Mouse (Mus musculus): Measurements from ENCODE around the gene Psmb2.
A peak's percentile ranks its signal among the peaks of the same experiment; 100 is the strongest.

The Psmb2 gene

DNA sequence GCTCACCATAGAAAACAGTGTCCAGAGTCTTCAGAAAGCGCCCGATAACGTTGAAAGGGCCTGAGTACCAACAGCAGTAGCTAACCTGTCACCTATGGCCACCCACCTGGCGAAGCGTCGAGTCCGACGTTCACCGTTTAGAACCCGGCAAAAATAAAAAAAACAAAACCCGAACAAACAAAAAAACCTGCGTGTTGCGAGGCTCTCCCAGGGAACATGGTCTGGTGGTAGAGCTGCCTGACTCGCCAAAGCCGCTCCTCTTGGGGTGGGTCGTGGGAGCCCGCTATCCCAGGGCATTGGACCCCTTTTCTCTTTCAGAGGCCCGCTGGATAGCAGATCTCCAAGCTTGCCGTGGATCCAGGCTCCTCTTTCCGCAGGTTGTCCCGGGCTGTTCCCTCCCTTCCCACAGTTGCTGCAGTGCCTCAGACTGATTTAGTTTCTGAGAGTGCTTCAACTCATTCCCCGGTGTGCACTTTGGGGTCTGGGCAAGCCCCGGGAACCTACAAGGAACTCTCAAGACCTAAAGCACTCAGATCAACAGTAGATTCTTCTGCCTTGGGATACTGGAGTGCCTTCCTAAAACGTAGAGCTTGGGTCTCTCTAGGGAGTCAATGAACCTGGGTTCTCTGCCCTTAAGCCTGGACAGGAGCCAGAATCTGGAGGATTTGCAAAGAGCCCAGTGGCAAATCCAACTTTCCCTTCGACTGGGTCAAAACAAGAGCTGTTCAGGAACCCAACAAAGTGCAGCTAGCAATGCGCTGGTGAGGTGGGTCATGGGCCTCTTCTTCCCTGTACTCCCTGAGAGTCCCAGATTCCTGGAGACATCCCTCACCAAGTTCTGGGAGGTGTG, 55.3 kb downstream of the Psmb2 start:
- no peak for DNase-seq (ENCODE audit: low spot score in 2 of 2)

DNA sequence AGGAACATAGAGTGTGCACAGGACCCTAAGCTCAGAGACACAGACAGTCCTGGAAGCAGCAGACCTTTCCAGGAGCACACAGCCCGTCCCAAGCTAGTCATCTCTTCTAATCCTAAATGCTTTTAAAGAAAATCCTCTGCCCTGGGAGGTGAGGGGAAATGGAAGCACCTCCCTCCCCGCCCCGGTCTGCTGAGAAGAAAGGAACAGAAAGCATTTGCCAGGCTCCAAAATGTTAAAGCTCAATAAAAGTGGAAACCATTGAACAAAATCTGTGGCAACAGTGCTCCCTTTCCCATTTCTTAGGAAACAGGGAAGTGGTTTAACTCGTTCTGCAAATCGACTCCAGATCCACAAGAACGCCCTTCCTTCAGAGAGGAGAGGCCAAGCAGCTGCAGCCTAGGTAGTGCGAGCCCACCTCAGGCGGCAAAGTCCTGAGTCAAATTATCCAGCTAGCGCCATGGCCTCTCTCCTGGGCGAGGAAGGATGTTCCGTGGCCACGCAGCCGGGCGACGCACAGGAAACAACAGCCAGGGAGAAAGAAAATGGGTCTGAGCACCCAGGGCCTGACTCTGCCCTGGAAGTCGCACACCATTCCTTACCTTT, 56.7 kb downstream of the Psmb2 start:
- DNase-seq (ENCODE audit: low spot score in 2 of 2): no peak

DNA sequence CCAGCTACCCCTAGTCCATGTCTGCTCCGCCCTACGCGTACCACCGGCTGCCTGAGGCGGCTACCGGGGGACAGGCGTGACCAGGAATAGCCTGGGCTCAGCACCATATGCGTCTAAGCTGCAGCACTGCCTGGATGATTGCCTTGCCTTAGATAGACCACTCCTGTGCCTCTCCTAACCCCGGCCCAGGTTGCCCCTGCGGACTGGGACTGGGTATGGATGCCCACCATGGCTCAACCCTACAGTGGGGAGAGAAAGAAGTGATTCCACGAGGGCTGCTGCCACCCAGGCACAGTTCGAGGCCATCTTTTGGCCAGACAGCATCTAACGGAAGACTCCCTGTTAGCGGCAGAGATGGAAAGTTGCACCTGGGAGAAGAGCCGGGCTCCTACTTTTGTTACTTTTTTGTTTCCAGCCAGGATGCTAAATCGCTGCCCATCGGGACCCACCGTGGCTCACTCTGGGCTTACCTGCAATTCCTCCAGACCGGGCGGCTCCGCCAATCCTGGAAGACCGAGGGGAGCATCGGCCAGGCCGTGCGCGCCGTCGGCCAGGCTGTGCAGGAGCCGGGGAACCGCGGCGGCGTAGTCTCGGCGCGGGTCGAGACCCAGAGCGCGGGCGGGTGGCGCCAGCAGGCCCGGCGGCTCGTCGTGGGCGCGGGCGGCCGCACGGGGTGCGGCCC, 57.4 kb downstream of the Psmb2 start:
- no peak for DNase-seq (ENCODE audit: low spot score in 2 of 2)

DNA sequence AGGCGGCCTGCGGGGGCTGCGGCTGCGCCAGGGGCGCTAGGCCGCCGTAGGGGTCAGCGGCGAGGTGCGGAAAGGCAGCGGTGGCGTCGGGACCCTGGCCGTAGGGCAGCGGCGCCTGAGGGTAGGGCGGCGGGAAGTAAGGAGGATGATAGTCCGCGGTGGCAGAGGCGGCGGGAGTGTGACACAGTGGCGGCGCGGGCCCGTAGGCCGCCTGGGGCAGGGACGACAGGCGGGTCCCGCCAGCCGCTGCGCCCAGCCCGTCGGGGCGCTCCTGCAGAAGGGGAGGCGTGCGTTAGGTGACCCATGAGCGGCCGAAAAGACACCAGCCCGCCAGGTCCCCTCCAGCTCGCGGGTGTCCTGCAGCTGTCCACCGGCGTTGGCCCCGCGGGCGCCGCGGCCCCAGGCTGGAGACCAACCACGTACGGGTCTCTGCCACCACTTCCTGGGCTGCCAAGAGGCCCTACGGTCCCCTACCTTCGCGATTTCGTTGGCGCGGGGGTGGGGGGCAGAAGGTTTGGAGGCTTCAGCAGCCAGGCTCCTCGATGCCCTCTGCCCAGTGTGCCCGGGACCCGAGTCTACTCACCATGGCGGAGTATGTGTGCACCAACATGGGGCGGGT, 58.1 kb downstream of the Psmb2 start:
- DNase-seq (ENCODE audit: low spot score in 2 of 2): no peak

DNA sequence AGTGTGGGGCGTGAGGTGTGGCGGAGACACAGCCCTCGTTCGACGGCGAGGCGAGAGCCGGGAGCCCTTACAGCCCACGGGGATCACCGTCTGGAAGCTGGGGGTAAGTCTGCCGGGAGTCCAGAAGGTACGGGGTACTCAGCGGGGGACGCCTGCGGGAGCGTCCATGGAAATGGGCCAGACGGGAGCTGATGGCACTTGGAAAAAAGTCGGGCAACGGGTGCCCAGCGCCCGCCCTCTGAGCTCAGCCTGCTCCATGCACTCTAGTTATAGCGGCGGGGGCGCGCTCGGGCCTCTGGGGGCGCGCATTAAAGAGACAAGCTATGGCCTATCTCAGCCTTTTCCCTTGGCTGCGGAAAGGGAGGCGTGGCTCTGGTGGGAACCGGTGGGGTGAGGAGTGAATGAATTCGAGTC, 58.6 kb downstream of the Psmb2 start, which contains the start of gene Tfap2e:
Tfap2e (minus strand) TSS at position 240 of the 414 bp plus-strand sequence.
- no peak for DNase-seq (ENCODE audit: low spot score in 2 of 2)

DNA sequence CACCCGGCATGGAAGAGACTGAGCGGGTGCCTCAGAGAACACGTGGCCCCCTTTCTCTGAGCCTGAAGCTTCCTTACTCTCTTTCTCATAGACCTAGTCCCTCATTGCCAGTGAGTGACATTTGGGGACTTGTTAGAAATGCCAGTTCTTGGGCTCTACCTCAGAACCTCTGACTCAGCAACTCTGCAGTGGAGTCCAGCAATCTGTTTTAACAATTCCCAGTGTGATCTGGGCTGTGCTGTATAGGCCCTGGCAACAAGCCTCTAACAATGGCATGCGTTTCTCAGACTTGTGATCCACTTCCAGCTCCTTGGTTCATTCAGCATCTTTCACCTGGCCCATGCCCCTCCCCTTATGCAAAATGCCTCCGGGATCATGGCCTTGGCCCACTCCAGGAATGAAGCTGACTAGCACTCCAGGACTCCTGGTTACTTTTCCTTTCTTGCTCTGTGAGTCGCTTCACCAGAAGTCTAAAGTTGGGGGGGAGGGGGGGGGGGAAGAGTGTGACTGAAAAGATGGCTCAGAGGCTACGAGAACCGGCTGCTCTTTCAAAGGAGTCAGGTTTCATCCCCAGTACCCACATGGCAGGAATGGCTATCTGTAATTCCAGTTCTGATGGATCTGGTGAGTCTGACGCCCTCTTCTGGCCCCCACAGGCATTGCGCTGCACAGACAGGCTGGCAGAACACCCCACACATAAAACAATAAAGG, 62.7 kb downstream of the Psmb2 start:
- no peak for DNase-seq (ENCODE audit: low spot score in 2 of 2)

DNA sequence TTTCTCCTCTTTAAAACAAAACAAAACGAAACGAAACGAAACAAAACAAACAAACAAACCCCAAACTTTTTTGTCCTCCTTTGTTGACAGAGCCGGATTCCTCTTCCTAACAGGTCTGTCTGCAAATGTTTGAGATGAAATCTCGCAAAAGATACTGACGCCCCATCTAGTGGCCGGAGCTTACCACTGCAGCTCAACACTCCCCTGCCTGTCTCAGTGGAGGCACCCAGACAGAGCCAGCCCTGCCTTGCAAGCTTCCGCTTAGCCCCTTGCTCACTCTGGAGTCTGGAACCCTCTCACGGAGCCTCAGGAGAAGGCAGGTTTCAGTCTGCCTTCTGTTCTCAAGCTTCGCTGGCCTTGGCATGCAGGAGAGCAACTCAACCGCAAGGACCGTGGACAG, 64.0 kb downstream of the Psmb2 start:
- DNase-seq (ENCODE audit: low spot score in 2 of 2): peak; percentile 56 to 70

DNA sequence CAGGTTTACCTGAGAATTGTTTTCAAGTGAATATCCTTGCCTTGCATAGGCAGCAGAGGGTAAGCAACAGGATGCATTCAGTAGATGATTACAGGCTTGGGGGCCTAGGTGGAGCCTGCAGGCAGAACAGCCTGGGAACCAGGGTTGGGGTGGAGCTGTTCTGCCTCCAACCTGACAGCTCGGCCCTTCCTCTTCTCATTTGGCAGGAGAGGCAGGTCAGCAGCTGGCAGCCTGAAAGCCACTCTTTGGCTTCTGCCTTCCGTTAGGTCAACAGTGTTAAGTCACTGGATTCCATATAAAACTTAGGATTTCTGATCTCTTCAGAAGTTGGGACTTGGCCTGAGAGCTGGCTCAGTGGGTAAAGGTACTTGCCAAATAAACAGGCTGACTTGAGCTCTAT, 65.5 kb downstream of the Psmb2 start:
- DNase-seq (ENCODE audit: low spot score in 2 of 2): no peak

DNA sequence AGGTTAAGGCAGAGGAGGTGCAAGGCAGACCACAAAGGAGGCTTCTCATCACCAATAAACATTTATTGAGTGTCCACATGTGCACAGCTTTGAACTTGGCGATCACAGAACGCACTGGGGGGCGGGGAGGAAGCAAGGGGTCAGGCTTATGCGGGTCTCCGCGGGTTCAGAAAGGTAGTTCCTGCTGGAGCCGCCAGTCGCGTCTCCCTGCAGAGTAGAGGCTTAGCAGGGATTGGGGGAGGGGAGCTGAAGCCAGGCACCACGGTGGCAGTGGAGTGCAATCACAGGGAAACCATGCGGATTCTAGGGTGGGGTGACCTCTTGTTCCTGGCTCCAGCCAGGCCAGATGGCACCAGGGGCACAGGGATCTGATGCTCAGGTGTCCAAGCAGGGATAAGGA, 66.3 kb downstream of the Psmb2 start:
- no peak for DNase-seq (ENCODE audit: low spot score in 2 of 2)

DNA sequence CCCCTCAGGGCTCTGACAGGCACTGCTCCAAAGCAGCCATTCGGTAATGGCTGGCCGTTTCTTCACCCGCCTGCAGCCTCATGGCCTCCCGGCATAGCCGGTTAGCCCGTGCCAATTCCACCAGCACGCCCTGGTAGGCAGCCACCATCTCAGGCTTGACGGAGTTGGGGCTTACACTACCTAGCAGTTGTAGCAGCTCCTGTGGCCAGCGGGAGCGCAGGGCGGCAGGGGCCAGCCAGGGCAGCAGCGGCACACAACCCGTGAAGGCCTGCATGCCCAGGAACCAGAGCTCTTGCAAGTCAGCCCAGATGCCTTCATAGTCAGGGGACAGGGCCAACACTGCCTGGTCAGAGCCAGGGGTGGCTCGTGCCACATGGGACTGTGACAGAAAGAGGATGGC, 67.4 kb downstream of the Psmb2 start:
- no peak for DNase-seq (ENCODE audit: low spot score in 2 of 2)

DNA sequence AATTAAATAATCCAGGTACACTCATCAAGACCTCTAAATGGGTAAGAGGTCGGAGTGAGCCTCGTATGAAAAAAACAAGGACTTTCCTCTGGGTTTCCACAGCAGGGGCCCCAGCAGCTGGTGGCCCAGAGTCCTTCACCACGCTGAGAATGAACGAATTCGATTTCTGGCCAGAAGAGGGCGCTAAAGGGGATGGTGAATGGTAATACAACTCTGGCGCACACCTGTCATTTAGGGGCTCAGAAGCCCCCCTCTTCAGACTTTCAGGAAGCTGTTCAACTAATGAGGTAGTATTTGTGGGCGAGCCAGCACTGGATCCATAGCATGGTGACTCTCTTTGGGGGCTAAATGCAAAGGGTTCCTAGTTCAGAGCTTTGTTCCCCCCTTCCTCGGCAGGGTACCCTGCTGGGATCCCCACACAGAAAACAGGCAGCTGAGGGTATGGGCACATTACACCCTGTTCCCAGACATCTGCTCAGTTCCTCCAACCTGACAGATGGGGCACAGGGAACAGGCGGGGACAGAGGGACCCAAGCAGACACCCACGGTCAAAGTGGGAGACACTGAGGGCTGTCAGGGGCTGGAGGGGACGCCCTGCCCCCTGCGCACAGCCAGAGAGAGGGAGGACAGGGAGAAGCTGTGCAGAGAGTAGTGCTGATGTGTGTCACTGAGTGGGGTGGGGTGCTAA, 68.2 kb downstream of the Psmb2 start:
- DNase-seq (ENCODE audit: low spot score in 2 of 2): peak; percentile 42 to 55

DNA sequence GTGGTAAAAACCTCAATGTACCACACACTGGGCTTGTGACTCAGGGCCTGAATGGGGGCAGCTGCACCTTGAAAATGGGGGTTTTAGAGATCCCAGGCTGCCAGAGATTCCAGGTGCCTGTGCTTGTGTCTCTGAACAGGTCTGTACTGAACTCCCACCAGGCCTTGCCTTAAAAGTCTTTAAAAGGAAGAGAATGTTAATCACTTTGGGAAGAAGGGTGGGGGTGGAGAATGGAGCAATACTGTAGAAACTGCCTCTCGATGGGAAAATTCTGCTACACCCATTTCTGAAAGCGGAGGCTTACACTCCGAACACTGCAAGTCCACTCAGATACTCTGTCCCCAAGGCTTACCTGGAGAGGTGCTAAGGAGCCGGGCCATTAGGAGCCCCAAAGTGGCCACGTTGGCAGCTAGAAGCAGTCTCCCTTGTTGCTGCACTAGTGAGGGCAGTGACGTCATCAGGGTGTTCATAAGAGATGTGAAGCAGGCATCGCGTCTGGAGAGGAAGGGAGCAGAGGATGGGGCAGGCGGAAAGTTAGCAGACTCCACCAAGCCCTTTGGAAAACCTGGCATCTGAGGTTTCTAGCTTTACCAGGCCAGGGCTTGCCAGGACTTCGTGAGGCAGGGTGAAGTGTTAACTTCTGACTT, 68.9 kb downstream of the Psmb2 start:
- no peak for DNase-seq (ENCODE audit: low spot score in 2 of 2)

DNA sequence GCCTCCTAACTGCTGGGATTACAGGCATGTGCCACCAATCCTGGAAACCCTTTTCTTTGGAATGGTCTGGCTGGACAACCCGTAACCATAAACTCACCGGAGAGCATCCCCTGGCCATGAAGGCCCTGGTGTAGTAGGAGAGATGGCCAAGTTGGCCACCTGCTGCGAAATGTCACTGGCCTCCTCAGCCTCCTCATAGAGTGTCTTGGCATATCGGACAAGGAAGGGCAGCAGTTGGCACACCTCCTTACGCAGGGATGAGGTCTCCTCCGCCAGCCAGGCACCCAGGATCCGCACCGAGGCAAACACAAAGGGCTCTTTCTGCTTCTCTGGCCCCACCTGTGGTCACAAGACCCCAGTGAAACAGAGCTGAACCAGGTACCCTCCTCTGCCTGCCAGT, 71.0 kb downstream of the Psmb2 start:
- no peak for DNase-seq (ENCODE audit: low spot score in 2 of 2)

DNA sequence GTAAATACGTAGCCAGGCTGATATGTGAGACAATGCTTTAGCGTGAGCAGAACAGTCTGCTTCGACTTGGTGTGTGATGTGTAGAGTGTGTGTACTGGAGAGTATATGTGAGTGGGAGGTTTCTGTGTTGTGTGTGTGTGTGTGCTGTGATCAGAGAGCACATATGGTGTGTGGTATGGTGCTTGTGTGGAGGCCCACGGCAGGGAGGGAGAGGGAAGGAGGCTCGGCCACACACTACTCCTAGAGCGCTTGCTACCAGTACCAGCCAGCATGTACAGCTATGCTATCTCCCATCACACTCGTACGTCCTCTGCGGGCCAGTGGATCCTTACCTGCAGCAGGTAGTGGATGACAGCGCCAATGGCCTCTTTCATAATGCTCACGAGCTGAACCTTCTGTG, 72.1 kb downstream of the Psmb2 start:
- no peak for DNase-seq (ENCODE audit: low spot score in 2 of 2)

DNA sequence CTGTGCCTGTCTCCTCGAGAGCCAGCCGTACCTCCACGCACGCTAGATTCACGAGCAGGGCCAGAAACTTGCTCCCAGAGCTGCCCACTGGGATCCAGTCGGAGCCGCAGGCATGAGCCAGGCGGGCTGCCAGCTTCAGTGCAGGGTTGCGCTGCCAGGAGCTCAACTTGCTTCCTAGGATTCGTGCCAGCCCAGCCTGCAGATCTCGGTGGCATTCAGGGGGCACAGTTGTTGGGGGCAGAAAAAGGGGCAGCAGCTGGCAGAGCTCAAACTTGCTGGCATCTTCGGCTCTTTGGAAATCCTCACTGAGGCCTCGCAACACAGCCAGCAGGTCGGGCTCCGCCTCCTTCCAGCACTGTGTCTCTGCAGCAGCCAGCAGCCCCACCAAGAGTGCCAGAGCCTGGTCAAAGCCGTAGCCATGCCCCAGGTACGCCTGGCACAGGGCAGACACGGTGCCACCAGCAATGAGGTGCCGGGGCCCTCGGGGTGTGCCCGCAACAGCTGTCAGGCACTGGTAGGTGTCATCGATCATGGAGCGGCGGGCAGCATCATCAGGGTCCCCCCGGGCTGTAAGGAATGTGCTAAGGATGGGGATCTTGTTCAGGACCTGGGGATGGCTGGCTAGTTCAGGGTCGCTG, 72.7 kb downstream of the Psmb2 start:
- no peak for DNase-seq (ENCODE audit: low spot score in 2 of 2)

DNA sequence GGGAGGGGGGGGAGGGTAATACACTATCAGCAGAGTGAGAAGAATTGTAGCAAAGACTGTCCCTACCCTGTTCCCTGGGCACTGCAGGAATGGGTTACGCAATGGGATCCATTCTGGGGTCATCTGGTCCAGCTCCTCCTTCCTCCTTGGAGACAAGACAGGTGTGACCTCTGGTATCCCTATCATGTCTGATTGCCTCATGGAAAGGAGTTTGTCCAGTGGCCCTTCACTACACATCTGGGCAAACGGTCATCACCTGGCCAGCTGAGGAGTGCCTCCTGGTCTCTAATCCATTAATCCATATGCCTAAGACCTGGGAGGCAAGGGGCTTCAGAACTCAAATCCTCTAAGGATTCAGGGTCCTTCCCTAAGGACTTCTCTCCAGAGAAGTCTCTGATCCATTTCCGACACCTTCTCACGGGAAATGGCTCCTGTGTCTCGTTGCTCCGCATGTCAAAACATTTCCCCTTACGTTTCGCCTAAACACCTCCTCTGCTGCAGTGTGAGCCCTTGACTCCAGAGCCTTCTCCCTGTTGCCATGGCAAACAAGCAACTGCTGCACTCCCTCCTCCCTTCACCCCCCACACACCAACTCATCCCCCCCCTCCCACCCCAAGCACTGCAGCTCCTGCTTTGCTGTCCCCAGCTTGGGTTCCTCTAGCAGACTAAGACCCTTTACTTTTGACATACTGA, 73.6 kb downstream of the Psmb2 start:
- DNase-seq (ENCODE audit: low spot score in 2 of 2): no peak

DNA sequence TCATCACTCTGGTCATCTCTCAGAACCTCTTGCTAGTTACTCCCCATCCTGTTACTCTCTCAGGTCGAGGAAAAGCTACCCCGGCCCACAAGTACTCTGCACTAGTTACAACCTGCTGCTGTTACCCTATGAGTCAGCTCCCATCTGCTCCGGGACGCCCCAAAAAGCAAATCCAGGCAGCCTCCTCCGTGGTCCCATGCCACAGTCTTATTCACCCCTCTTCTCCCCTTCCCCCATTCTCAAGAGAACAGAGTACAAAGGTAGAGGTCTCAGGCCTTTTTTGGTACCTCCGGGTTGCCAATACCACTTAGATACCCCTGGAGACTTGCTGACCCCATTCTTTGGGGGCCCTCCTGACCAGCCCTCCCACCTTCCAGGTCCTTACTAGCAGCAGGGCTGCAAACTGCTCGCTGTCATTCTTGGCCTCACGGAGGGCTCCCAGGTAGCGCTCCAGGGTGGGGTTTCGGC, 74.2 kb downstream of the Psmb2 start:
- no peak for DNase-seq (ENCODE audit: low spot score in 2 of 2)

DNA sequence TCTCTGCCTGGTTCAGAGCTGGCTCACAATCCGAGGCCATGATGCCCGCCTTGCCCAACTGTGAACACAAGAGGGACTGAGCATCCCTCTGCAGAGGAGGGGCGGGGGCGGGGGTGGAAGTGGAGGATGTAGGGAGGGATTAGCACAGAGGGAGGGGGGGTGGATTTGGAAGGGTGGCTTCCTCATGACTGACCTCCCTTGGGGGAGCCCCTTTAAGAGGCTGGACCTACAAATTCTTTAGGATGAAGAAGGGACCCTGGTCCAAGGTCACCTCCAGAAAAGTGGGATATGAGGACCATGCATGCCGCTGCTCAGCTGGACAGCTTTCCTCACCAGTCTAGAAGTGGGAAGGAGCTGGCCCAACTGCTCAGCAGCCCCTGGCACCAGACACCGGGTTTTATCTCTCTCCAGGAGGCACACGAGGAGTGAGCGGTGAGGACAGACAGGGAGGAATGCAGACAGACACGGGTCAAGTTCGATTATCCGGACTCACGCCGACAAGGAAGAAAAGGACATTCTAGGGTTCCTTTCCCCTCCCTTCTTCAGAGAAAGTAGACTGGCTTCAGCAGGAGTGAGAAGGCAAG, 74.7 kb downstream of the Psmb2 start:
- DNase-seq (ENCODE audit: low spot score in 2 of 2): no peak

DNA sequence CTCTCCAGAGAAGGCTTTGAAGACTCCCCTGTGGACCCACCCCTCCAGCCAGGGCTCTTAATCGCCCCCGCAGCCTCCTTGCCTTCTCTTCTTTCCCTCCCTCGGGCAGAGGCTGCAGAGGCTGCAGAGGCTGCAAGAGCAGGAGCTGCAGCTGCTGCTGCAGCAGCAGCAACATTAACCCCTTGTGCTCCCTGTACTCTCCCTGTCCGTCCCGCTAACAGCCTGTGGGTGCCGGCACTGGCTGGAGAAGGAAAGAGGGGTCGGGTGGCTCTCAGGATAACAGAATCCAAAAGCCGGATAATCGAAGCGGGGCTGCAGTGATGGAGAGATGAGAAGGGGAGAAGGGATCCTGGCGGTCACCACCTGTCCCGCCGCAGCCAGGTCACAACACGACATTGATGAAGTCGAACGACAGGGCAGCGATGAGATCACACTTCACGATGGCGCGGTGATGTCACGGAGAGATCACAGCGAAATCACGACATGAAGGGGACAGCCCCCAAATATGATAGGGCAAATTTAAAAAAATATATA, 75.2 kb downstream of the Psmb2 start:
- no peak for DNase-seq (ENCODE audit: low spot score in 2 of 2)

All from natural killer cell, adult 2 months (primary cell).